Mouse (Mus musculus) cerebellum, postnatal 10 days (tissue): ENCODE measurements around the gene Ccdc33.

ENCODE experiments used
- DNase-seq, 2 experiments: peaks; one replicate each; pipeline ENCODE4 v3.0.0; 2021; ENCODE audit warnings: mixed read lengths in 2 of 2

Gene Ccdc33

DNA sequence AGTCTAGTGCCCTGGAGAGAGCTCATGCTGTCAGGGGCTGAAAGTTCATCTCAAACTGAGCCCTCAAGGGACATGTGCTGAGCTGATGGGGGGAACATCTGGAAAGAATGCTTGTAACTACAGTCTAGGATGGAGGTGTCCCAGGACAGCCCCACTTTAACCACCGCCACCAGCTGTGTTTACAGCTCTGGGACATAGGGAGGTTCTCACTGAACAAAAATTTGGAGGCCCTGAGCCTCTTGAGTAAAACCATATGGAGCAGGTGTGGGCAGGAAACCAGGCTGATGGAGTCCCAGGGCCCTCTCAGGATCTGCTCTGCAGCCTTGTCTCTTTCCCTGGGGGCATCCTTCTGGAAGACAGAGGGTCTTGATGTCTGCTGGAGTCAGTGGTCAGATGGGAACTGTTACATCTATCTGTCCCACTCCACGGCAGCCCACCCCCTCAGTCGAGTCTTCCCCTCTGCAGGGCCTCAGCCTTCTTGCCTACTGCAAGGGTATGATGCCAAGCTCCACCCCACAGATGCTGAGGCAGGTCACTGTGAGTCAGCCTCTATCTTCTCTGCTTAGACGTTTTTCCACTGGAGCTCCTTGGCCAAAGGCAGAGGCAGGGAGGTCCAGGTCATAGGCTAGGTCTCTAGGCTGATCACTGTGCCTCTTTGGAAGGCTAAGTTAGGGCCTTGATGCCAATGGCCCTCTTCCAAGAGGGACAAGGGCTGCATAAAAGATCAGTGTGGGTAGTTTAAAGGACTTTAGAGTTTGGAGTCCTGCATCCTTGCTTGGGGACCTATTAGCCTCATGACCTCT, 26.8 kb downstream of the Ccdc33 start:
- DNase-seq: peak; percentile 50 to 51

GRCm38 (mm10) chr9:58087277-58087998, 31.2 kb downstream of the Ccdc33 start:
- DNase-seq: peak; percentile 76 to 77

GRCm38 (mm10) chr9:58086861-58087260, 31.8 kb downstream of the Ccdc33 start:
- DNase-seq: peak; percentile 62

DNA sequence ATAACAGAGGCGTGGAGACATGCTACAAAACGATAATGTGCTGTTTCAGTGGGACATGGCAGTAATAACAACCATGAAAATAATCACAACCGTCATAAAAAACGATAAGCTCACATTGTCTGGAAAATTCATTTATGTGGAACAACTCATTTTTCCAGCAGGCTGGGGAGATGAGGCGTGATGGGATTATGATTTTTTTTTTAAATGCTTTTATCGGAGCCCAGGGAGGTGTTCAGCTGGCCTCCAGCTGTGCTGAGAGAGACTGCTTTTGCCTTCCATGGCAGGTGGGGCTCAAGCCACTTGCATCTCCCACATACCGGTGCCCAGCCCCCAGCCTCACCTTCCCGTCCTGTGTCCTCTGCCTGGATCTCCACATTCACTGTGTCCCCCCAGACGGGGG, 32.4 kb downstream of the Ccdc33 start:
- peak in 1 of 2 experiments; percentile 40 for DNase-seq

DNA sequence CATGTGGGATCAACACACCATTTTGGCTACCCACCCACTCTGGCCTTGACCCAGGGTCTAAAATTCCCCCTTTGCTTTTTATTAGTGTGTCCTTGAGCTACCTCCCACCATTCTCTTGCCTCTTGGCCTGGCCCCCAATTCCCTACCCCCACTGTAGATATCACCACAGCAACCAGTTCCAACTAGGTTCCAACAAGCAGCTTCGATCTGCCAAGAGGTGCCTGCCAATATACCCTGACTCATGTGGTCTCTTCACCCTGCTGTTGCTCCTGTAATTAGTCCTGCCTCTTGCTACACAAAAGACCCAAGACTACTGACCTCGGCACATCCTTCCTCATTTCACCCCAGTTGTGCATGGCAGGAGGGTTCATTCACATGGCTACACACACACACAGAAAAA, 33.5 kb downstream of the Ccdc33 start:
- peak; percentile 95 to 96 for DNase-seq

DNA sequence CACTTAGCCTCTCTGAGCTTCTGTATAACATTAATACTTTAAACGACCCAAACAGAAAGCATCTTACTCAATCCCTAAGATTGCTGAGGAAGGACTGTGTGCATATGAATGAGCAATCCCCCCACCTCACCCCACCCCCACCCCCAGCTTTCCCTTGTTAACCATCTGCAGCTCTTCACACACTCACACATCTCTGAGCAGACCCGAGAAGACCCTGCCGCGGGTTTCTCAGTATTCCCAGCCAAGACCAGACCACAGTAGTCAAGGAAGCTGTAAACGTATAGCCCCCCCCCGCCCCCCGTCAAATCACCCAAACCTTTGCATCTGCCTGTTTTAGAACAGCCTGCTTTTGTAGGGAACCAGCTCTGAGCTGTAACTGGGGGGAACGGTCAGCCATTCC, 34.0 kb downstream of the Ccdc33 start:
- DNase-seq: peak in 1 of 2 experiments; percentile 52

DNA sequence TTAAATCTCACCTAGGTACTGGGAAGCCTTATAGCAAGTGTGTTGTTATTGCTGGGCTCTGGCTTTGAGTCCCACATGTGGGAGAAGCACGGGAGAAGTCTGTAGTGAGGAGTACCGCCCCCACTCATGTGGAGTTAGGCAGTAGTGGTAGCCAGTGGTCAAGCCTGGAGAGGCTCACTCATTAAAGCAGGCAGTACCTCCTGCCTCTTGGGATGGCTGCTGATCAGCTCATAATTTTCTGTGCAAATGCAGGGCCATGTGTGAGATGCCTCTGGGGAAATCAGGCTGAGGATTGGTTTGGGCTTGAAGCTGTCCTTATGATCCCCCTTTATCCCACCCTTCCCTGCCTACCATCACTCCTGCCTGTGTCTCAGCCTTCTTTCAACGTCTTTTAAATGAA, 44.1 kb downstream of the Ccdc33 start:
- DNase-seq: no peak

DNA sequence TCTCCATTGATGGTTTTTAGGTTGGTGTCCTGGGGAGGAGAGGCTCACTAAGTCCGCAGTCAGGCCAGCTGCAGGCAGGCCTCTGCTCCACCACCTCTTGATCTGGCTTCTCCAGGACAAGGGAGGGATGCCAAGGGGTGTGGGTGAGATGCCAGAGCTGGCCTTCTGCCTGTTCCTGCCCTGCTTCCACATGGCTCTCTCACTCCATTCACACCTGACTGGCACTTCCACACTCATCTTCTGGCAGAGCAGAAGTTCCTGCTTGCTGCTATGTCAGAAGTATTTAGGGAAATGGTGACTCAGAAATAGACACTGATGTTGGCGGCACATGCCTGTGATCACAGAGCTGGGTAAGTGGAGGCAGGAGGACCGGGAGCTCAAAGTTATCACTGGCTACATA, 51.1 kb downstream of the Ccdc33 start:
- peak; percentile 92 to 94 for DNase-seq

- peak; percentile 58 to 67 for DNase-seq
Measured at GRCm38 (mm10) chr9:58066731-58067095, 51.9 kb downstream of the Ccdc33 start.

DNA sequence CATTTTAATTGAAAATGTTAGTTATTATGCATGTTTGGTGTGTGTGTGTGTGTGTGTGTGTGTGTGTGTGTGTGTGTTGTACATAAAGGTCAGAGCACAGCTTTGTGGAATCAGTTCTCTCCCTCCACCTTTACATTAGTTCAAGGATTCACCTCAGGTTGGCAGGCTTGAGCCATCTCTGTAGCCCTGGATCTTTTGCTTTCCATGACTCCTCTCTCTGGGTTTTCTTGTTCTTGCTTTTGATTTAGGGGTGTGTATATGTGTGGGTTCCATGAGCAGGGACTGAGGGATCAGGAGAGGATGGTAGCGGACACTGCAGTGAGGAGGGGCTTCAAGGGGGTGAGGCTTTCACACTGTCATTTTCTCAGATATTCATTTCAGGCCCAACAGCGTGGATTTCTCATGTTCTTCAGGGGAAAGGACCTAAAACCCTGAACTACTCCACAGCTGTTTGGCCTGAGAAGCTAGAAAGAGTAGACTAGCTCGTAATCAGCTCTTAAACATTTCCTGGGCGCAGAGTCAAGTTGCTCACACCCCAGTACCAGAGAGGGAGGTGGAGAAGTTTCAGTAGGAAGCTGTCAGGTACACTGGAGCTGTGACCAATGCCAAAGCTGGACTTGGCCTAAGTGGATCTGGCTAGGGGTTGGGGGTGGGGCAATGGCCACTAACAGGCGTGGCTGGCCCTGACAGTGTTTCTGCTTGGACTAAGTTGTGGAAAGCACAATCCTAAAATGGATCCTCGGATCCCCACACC, 52.5 kb downstream of the Ccdc33 start:
- peak; percentile 62 to 68 for DNase-seq

DNA sequence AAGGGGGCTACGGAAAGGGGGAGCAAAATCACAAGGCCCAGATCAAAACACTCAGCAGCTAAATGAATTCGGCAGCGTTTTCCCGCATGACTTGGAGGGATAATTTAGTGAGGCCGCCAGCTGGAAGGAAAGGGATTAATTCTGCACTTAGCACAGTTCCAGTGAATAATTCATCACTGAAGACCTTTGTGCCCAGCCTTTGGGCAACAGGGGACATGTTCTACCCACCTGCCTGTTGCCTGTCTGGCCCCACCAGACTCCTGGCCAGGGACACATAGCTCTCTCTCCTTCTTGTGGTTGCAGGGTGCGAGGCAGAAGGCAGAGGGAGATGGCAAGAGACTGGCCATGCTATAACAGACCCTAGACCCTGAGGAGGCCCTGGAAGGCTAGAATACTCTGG, 53.1 kb downstream of the Ccdc33 start:
- peak; percentile 70 to 72 for DNase-seq

DNA sequence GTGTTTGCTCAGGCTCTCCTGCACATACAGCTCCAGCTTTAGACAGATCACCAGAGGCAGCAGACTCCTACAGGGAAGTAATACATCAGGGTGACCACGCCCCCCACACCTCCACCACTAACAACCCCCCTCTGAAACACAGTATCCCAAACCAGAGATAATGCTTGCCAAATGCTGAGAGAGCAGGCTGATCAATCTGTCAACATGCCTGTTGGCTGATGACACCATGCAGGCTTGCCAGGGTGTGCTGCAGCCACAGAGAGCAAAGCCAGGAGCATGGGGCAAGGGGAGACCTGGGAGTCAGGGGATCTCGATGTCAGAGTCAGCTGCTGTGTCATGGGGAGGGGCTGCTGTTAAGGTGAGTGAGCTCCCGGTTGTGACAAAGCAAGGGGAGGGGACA, 55.1 kb downstream of the Ccdc33 start, which contains the start of gene Stra6:
Stra6 (plus strand) TSS at position 258 of the 400 bp plus-strand sequence.
- DNase-seq: peak; percentile 88 to 92

DNA sequence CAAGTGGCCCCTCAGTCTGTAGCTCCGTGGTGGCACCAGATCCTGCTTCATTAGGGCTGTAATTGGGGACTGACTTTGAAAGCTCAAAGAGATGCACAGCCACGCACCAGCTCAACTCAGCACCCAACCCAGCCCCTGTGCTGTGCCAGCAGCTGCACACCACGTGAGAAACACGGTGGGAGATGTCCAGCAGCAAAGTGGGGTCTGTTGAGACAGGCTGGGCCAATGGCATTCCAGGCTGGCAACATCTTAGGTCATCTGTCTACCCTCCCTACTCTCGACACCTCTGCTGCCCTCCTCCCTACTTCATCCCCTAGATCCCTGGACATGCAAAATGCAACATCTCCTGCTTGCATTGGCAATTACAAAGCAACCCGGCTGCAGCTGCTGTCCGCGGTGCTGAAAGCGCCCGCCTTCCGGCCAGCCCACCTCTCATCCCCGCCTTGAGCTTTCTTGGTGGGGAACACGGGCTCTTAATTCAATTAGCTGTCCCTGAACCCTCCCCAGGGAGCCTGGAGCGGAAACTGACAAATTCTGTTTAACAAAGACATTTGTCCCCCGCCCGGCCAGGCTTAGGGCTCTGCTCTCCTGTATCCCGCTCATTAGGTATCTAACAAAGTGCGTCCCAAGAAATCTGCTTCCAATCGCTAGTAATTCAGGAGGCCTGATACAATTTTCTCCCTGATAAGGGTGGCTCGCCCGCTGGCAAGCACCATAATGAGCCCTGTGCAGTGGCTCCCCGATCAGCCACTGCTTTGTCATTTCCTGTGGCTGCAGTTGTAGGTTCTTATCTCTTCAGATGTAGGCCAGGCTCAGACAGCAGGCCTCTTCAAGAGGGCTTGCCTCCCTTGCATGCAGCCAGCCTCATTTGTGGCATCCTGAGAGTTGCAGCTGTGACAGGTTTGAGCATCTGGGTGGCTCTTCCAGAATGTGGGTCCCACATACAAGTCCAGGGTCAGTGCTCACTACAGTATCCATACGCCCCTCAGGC, 57.7 kb downstream of the Ccdc33 start:
- peak; percentile 58 to 63 for DNase-seq

- DNase-seq: peak in 1 of 2 experiments; percentile 59
Measured at GRCm38 (mm10) chr9:58059920-58060319, 58.7 kb downstream of the Ccdc33 start.

DNA sequence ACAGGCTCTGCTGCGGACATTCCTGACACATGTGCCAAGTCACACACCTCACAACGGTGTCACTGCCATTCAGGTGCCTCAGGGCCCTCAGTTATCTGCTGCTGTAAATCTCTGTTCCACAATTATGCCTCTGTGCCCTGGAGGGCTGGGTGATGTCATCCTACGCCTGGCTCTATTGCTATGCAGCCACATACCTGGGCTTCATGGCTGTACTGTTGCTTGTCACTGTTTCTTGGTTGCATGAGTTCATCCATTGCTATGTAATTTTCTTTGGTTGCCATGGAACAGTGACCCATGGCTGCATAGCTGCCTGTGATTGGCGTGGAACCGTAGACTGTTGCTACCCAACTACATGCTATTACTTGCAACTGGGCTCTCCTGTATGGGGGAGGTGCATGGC, 63.0 kb downstream of the Ccdc33 start:
- DNase-seq: no peak

DNA sequence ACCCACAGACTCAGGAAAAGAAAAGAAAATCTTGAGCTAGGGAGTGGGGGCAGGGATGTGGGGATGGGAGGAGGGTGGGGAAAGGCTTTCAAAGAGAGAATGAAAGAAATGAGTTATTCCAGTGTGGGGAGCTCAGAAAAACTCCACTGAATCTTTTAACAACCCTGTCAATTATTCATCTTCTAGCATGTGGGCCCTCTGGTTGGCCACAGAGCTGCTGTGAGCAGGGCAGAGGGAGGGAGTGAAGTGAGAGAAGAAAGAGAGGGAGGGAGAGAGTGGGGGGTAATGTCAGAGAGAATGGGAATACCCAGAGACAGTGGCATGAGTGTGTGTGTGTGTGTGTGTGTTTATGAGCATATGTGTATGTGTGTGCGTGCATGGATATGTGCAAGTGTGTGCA, 64.6 kb downstream of the Ccdc33 start:
- no peak for DNase-seq

DNA sequence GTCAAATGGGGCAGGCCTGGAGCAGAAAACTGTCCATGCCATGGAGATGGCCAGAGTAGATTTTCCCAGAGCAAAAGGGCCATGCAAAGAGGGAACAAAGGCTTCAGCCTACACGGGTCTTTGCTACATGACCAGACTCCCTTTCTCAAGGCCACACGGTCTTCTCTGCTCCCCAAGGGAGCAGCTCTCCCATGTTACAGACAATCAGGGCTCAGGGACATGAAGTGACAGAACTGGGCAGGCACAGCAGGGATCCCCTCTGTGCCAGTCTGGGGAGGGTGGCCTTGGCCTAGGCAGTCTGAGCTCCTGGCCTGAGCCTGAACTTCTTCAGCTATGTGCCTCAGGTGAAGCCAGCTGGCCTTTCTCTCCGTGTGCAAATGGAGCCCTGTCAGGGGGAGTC, 65.1 kb downstream of the Ccdc33 start:
- DNase-seq: peak in 1 of 2 experiments; percentile 28

DNA sequence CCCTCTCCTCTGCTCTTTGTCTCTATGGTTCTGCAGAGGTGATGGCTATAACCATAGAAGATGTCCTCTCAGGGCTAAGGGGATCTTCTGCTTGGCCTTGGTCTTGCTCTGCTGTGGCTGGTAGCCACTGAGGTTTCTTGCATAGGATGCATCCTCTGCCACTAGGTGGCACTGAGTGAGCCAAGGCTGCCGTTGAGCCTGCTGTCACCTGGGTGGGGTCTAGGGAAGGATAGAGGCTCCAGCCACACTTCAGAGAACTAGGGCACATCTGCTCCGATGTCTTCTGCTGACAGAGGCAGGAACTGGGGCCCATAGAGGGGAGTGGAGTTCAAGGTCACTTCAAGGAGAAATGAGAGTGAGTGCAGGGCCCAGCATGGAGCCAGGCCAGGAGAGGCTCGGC, 65.5 kb downstream of the Ccdc33 start:
- DNase-seq: peak; percentile 91 to 92

DNA sequence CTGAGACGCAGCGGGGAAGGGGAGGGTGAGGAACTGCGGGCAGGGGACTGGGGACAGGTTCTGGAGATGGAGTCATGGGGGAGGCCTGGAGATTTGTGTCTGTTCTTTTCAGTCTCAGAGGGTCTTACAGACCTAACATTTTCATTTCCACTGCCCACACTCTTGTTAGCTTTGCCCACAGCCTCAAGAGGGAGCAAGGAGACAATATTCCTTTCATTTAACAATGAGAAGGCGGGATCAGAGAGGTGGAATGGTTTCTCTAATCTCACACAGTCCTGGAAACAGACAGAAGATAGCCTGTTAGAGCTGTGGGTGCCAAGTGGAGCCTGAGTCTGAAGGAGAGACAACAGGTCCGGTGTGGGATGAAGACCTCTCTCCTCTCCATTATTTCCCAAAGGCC, 66.7 kb downstream of the Ccdc33 start:
- peak; percentile 36 to 52 for DNase-seq

DNA sequence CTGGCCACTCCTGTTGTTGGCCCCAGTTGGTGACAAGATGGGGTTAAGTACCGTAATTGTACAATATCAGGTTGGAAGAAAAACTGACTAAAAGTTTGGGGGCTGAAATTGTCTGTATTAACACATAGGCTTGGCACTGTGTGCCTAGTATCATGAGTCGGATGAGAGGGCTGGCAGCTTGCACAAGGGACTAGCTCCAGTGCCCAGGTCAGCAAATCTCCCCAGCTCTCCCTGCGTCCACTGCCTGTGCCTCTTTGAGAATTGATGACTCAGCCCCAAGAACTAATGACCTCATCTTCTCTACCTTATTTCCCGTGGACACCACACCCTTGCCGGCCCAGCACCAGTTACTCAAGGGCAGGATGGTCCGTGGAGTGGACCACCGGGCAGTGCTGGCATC, 68.8 kb downstream of the Ccdc33 start:
- no peak for DNase-seq

DNA sequence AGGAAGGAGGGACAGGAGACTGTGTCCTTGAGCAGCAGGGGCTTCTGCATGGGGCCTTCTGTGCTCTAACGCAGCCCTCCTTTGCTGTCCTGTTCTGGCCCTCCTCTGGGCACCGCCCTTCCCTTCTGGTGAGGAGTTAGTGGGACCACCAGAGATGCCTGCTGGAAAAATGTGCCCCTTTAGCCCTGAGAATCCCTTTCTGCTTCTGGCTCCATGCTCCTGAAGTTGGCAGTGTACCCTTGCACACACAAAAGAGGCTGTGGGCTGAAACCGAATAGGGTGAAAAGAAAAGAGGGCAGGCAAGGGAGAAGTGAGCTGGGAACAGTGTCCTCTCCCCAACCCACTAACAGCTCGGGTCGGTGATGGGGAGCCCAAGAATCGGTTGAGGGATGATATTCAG, 69.4 kb downstream of the Ccdc33 start:
- peak; percentile 64 to 65 for DNase-seq

DNA sequence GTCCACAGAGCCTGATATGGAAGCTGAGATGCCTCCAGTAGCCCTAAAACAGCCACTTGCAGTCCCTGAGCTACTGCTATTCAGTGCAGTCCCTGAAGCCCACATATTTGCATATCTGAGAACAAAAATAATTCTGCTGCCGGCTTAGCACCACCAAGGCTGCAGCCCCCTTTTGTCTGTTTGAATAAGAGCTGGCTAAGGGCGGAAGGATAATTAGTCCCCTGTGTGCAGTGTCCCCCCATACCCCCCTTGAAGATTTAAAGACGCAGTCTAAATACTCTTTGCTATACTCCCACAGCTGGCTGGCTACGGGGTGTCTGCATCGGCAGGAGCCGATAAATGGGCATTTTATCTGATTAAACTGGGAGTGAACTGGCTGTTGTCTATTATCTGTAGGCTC, 70.0 kb downstream of the Ccdc33 start:
- DNase-seq: no peak
